Mouse (Mus musculus) thymus, adult 2 months (tissue): ENCODE measurements at regions not wholly inside any gene's neighbourhood (a gene's known extent, or its start where the extent isn't known, plus 50 kb on each side); places are given as distances from the start of the nearest gene placed in this dataset.

Source experiments
- DNase-seq: peaks from one replicate; pipeline ENCODE4 v3.0.0; 2021
- H3K27ac ChIP-seq: fragments of 200-500 bp; 2 replicates; pipeline ENCODE4 v1.5.1; 2012; ENCODE audit warnings: low read length, control low read depth; ENCODE audit not compliant: control insufficient read depth, insufficient read depth
- H3K27me3 ChIP-seq: fragments of 200-500 bp; 2 replicates; pipeline ENCODE4 v1.6.1; 2012; ENCODE audit warnings: mild to moderate bottlenecking, low read length, moderate library complexity, mixed read lengths; ENCODE audit not compliant: control insufficient read depth, insufficient read depth
- H3K36me3 ChIP-seq: fragments of 200-500 bp; 2 replicates; pipeline ENCODE4 v1.6.1; 2012; ENCODE audit warnings: mild to moderate bottlenecking, low read length, moderate library complexity; ENCODE audit not compliant: control insufficient read depth, insufficient read depth
- H3K4me1 ChIP-seq: fragments of 200-500 bp; replicated peaks from 2 replicates; pipeline ENCODE4 v1.6.1; 2012; ENCODE audit warnings: low read length; ENCODE audit not compliant: control insufficient read depth, insufficient read depth
- H3K4me3 ChIP-seq: fragments of 200-500 bp; 2 replicates; pipeline ENCODE4 v1.5.1; 2012; ENCODE audit warnings: mild to moderate bottlenecking, low read length, control low read depth, moderate library complexity; ENCODE audit not compliant: control insufficient read depth, insufficient read depth
- CTCF ChIP-seq: fragments of 200-500 bp; IDR thresholded peaks from 2 replicates; pipeline ENCODE4 v1.5.1; 2012; ENCODE audit warnings: mild to moderate bottlenecking, control low read depth, low read length, moderate library complexity, borderline replicate concordance; ENCODE audit not compliant: control insufficient read depth, poor library complexity, insufficient read depth; ENCODE audit errors: extremely low read depth
- POLR2A ChIP-seq: fragments of 200-500 bp; IDR thresholded peaks from 2 replicates; pipeline ENCODE4 v1.6.1; 2012; ENCODE audit warnings: mild to moderate bottlenecking, low read length, control low read depth, moderate library complexity; ENCODE audit not compliant: control insufficient read depth, poor library complexity, insufficient read depth; ENCODE audit errors: extremely low read depth
- WGBS: fragments of 180-500 bp; shearing (Covaris S2); methylation state at CpG from one replicate; pipeline ENCODE4 v1.1.7; 2018; 5-methylcytosine and 5-hydroxymethylcytosine counted together

DNA sequence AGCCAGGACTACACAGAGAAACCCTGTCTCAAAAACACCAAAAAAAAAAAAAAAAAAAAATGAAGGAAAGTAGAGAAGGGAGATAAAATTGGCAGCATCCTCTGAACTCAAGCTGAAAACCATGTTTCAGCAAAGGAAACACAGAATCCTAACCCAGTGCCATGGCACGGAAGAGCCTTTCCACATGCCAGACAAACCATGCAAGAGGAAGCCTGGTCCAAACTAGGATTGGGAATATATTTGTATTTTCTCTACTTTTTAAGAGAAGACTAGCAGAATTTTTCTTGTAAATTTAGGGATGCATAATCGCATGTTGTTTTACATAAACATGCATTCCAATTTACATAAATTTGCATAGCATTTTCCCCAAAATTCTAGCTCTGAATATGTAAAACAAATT is 934.8 kb upstream of the Acvr2a start:
- no peak for DNase-seq
- no peak for TF ChIP-seq CTCF
- no peak for TF ChIP-seq POLR2A
- WGBS: 95% methylated on average over 2 of the region's 2 CpGs
- Histone ChIP-seq H3K27ac (no peak overlapping the region), H3K36me3 (no peaks in the 10 kb centered on the region), H3K27me3 (no peaks in the 10 kb centered on the region), H3K4me3 (no peak overlapping the region), H3K4me1 (no peaks in the 10 kb centered on the region)

DNA sequence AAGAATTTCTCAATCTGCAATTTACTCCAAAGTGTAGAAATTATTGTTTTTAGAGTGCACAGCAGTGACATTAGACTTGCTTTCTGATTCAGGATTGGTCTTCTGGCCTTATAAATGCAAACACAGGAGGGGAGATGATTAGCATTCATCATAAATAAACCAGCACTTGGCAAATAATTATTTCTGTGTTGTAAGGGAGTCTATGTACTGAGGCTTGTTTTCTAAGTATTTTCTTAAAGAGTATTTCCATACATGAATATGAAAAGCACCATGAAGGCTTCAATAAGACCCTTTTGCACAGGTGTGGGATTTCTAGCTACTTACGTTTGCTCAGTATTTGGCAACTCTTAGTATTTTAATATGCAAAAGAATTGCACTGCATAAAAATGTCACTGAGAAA is 934.1 kb upstream of the Acvr2a start:
- Histone ChIP-seq H3K36me3 (no peaks in the 10 kb centered on the region), H3K27ac (no peak overlapping the region), H3K27me3 (no peaks in the 10 kb centered on the region), H3K4me1 (no peaks in the 10 kb centered on the region), H3K4me3 (no peak overlapping the region)
- TF ChIP-seq POLR2A (no peak), CTCF (no peak)
- 100% methylated on average over 1 of the region's 1 CpGs for WGBS
- DNase-seq: no peak

DNA sequence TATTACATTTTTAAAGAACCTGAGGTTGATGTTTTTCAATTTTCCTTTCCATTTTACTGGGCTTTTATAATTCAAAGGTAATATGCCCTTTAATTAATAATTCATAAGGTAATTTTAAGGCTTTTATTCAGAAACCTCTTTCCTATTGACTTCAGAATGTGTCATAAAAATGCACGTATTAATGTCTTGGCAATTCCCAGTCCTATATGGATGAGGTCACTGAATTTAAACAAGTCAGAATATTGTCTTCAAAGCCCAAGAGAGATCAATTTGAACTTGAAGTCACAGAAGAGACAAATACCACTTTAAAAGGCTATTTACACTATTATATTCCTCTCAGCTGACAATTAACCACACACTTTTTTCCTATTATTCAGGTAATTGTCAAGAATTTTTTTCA is 925.7 kb upstream of the Acvr2a start:
- no peak for TF ChIP-seq POLR2A
- TF ChIP-seq CTCF: no peak
- no peak for DNase-seq
- Histone ChIP-seq H3K4me1 (no peaks in the 10 kb centered on the region), H3K36me3 (no peaks in the 10 kb centered on the region), H3K27ac (no peak overlapping the region), H3K4me3 (no peak overlapping the region), H3K27me3 (no peaks in the 10 kb centered on the region)
- WGBS: 94% methylated on average over 1 of the region's 1 CpGs

DNA sequence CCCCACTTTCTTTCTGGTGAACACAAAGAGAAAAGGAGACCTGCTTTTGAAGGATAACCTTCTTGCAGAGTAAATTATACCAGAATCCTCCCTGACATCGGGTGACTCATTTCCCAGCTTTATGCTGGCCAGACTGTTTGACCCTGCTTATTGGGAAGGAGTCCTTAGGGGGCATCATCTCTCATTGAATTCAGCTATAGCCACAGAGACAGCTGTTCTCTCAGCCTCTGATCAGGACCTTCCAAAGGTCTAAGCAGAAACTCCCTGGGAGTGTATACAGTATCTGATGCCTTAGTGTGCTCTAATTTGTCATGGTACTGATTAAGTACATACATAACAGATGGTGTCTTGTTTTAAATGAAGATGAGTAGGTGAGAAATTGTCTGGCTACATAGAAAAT is 922.5 kb upstream of the Acvr2a start:
- TF ChIP-seq POLR2A (no peak), CTCF (no peak)
- no peak for DNase-seq
- H3K4me3 ChIP-seq: no peak overlapping the region
- no peaks in the 10 kb centered on the region for H3K27me3 ChIP-seq
- H3K4me1 ChIP-seq: no peaks in the 10 kb centered on the region
- H3K36me3 ChIP-seq: no peaks in the 10 kb centered on the region
- 65% methylated on average over 1 of the region's 1 CpGs for WGBS
- no peak overlapping the region for H3K27ac ChIP-seq

DNA sequence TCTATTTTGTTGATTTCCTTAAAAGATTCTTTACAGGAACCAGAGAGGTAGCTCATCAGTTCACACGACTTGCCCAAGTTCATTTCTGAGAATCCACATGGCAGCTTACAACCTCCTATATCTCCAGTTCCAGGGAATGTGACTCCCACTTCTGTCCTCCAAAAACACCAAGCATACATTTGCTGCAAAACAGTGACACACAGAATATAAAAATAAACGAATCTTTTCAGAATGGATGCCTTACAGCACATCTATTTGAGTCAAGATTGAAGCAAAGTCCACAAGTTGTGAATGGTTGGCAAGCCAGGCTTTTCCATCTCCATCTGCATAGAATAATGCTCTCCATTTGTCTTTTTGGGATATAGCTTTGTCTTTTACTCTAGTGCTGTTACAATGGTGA is 921.0 kb upstream of the Acvr2a start:
- no peaks in the 10 kb centered on the region for H3K4me1 ChIP-seq
- H3K27ac ChIP-seq: no peak overlapping the region
- H3K4me3 ChIP-seq: no peak overlapping the region
- DNase-seq: no peak
- H3K36me3 ChIP-seq: no peaks in the 10 kb centered on the region
- TF ChIP-seq POLR2A: no peak
- no peak for TF ChIP-seq CTCF
- 76% methylated on average over 2 of the region's 2 CpGs for WGBS
- no peaks in the 10 kb centered on the region for H3K27me3 ChIP-seq

DNA sequence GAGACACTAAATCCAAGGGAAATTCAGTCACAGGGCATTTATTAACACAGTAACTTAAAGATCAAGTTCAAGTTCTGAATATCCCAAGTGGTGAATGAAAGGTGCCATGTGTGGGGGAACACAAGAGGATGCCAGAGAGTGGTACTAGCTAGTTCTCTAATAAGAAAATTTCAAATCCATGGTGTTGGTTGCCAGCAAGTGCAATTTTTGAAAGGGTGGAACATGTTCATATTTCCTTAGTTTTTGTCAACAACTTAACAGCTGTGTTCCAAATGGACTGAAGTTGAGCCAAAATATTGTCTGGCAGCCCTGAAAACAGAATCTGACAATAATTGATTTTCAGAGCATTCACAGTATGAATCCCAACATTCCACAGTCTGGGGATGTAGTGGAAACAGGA is 919.1 kb upstream of the Acvr2a start:
- Histone ChIP-seq H3K27me3 (no peaks in the 10 kb centered on the region), H3K27ac (no peak overlapping the region), H3K4me3 (no peak overlapping the region), H3K4me1 (no peaks in the 10 kb centered on the region), H3K36me3 (no peaks in the 10 kb centered on the region)
- DNase-seq: no peak
- no peak for TF ChIP-seq CTCF
- no peak for TF ChIP-seq POLR2A

DNA sequence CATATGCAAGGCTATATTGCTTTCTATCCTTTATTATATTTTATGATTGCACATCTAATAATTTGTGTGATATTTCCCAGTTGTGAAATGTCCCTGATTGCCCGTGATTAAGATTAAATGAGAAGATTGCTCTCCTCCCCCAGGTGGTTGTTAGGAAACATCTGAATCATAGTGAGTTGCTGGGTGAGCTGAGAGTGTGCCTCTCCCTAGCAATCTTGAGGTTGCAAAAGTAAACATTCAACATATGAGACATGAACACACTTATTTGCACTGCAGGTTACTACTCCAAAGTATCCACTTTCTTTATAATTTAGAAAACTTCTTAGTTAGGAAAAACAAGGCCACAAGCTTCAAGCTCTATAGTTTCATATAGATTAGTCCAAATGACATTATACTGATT is 899.6 kb upstream of the Acvr2a start:
- Histone ChIP-seq H3K36me3 (no peaks in the 10 kb centered on the region), H3K27ac (no peak overlapping the region), H3K27me3 (no peaks in the 10 kb centered on the region), H3K4me3 (no peak overlapping the region), H3K4me1 (no peaks in the 10 kb centered on the region)
- WGBS: 88% methylated on average over 1 of the region's 1 CpGs
- TF ChIP-seq CTCF (no peak), POLR2A (no peak)
- no peak for DNase-seq
